Mouse (Mus musculus): ENCODE measurements around the gene Spem2. TPM values are rescaled to one million over a fixed set of nuclear protein-coding genes. Genes with fewer than 3 reads are reported as not detected.
A peak's percentile ranks its signal among the peaks of the same experiment; 100 is the strongest.

Gene Spem2
- polyA plus RNA-seq, 1 experiment from 2014 or later, result not detected

- ATAC-seq (ENCODE audit: low FRiP score), result no peak
- no peaks in the 10 kb centered on the region for H3K9me3 ChIP-seq (ENCODE audit: control insufficient read depth, low read length)
- no peak for DNase-seq (ENCODE audit: low spot score, missing footprints)
- WGBS, result 80% methylated on average over 8 of the region's 8 CpGs
- H3K4me2 ChIP-seq, result no peak overlapping the region
- H3K27me3 ChIP-seq (ENCODE audit: control insufficient read depth, insufficient read depth, low read length), result peaks cover 2% of the 10 kb centered on the region; the same call in 1 of the 2 replicates
- H3K36me3 ChIP-seq (ENCODE audit: control insufficient read depth, insufficient read depth, low read length), result peaks cover 2% of the 10 kb centered on the region; the same call in 1 of the 2 replicates
- no peak overlapping the region for H3K27ac ChIP-seq (ENCODE audit: low read depth, low read length)
- no peak overlapping the region for H3K9ac ChIP-seq (ENCODE audit: low read length)
- no peak overlapping the region for H3K4me3 ChIP-seq (ENCODE audit: low read depth, low read length)
- peaks cover 10% of the 10 kb centered on the region; the same call in 1 of the 2 replicates for H3K4me1 ChIP-seq (ENCODE audit: control insufficient read depth, insufficient read depth, low read length)
Measured at GRCm38 (mm10) chr11:69850754-69851153, 32.5 kb upstream of the Spem2 start.

GRCm38 (mm10) chr11:69849884-69850283 lies 31.6 kb upstream of the Spem2 start:
- H3K4me1 ChIP-seq (ENCODE audit: control insufficient read depth, insufficient read depth, low read length), result peaks cover 16% of the 10 kb centered on the region; the same call in 1 of the 2 replicates
- peaks cover 2% of the 10 kb centered on the region; the same call in 1 of the 2 replicates for H3K36me3 ChIP-seq (ENCODE audit: control insufficient read depth, insufficient read depth, low read length)
- H3K9ac ChIP-seq (ENCODE audit: low read length), result no peak overlapping the region
- H3K9me3 ChIP-seq (ENCODE audit: control insufficient read depth, low read length), result no peaks in the 10 kb centered on the region
- WGBS, result 92% methylated on average over 15 of the region's 15 CpGs
- H3K4me3 ChIP-seq (ENCODE audit: low read depth, low read length), result no peak overlapping the region
- DNase-seq (ENCODE audit: low spot score, missing footprints), result no peak
- H3K27me3 ChIP-seq (ENCODE audit: control insufficient read depth, insufficient read depth, low read length), result no peaks in the 10 kb centered on the region
- H3K4me2 ChIP-seq, result no peak overlapping the region
- no peak overlapping the region for H3K27ac ChIP-seq (ENCODE audit: low read depth, low read length)
- ATAC-seq (ENCODE audit: low FRiP score), result no peak

GRCm38 (mm10) chr11:69849128-69849527 lies 30.9 kb upstream of the Spem2 start:
- Histone ChIP-seq H3K9me3 (ENCODE audit: control insufficient read depth, low read length) (no peaks in the 10 kb centered on the region), H3K27ac (ENCODE audit: low read depth, low read length) (no peak overlapping the region), H3K4me2 (no peak overlapping the region), H3K4me3 (ENCODE audit: low read depth, low read length) (no peak overlapping the region), H3K27me3 (ENCODE audit: control insufficient read depth, insufficient read depth, low read length) (no peaks in the 10 kb centered on the region), H3K36me3 (ENCODE audit: control insufficient read depth, insufficient read depth, low read length) (peaks cover 2% of the 10 kb centered on the region; the same call in 1 of the 2 replicates), H3K4me1 (ENCODE audit: control insufficient read depth, insufficient read depth, low read length) (peaks cover 16% of the 10 kb centered on the region; the same call in 1 of the 2 replicates), H3K9ac (ENCODE audit: low read length) (no peak overlapping the region)
- DNase-seq (ENCODE audit: low spot score, missing footprints) (no peak), ATAC-seq (ENCODE audit: low FRiP score) (no peak)
- 92% methylated on average over 9 of the region's 9 CpGs for WGBS

GRCm38 (mm10) chr11:69848021-69848420 lies 29.8 kb upstream of the Spem2 start:
- H3K4me3 ChIP-seq (ENCODE audit: low read depth, low read length), result no peak overlapping the region
- DNase-seq (ENCODE audit: low spot score, missing footprints) (no peak), ATAC-seq (ENCODE audit: low FRiP score) (no peak)
- H3K27ac ChIP-seq (ENCODE audit: low read depth, low read length), result no peak overlapping the region
- H3K4me2 ChIP-seq, result peak overlapping the region; percentile 71
- H3K36me3 ChIP-seq (ENCODE audit: control insufficient read depth, insufficient read depth, low read length), result peaks cover 2% of the 10 kb centered on the region; the same call in 1 of the 2 replicates
- no peaks in the 10 kb centered on the region for H3K27me3 ChIP-seq (ENCODE audit: control insufficient read depth, insufficient read depth, low read length)
- peaks cover 16% of the 10 kb centered on the region; the same call in 1 of the 2 replicates for H3K4me1 ChIP-seq (ENCODE audit: control insufficient read depth, insufficient read depth, low read length)
- 95% methylated on average over 6 of the region's 6 CpGs for WGBS
- no peaks in the 10 kb centered on the region for H3K9me3 ChIP-seq (ENCODE audit: control insufficient read depth, low read length)
- H3K9ac ChIP-seq (ENCODE audit: low read length), result no peak overlapping the region

- H3K27ac ChIP-seq (ENCODE audit: low read depth, low read length), result peak overlapping the region; percentile 94
- peaks cover 16% of the 10 kb centered on the region; the same call in 1 of the 2 replicates for H3K4me1 ChIP-seq (ENCODE audit: control insufficient read depth, insufficient read depth, low read length)
- peak overlapping the region; percentile 71 for H3K4me2 ChIP-seq
- WGBS, result 14% methylated on average over 37 of the region's 37 CpGs
- H3K36me3 ChIP-seq (ENCODE audit: control insufficient read depth, insufficient read depth, low read length), result peaks cover 2% of the 10 kb centered on the region; the same call in 1 of the 2 replicates
- H3K4me3 ChIP-seq (ENCODE audit: low read depth, low read length), result peak overlapping the region; percentile 57
- H3K9me3 ChIP-seq (ENCODE audit: control insufficient read depth, low read length), result no peaks in the 10 kb centered on the region
- H3K27me3 ChIP-seq (ENCODE audit: control insufficient read depth, insufficient read depth, low read length), result no peaks in the 10 kb centered on the region
- peak overlapping the region; percentile 78 for H3K9ac ChIP-seq (ENCODE audit: low read length)
- DNase-seq (ENCODE audit: low spot score, missing footprints), result peak; percentile 89
- ATAC-seq (ENCODE audit: low FRiP score), result peak; percentile 64
Measured at GRCm38 (mm10) chr11:69846738-69847688, 28.7 kb upstream of the Spem2 start.

- peaks cover 16% of the 10 kb centered on the region; the same call in 1 of the 2 replicates for H3K4me1 ChIP-seq (ENCODE audit: control insufficient read depth, insufficient read depth, low read length)
- H3K4me2 ChIP-seq, result peak within 1 kb of the TSS; percentile 71
- peak within 1 kb of the TSS; percentile 57 for H3K4me3 ChIP-seq (ENCODE audit: low read depth, low read length)
- DNase-seq (ENCODE audit: low spot score, missing footprints) (peak; percentile 99), ATAC-seq (ENCODE audit: low FRiP score) (peak; percentile 95)
- peak within 1 kb of the TSS; percentile 94 for H3K27ac ChIP-seq (ENCODE audit: low read depth, low read length)
- peak within 1 kb of the TSS; percentile 78 for H3K9ac ChIP-seq (ENCODE audit: low read length)
- H3K9me3 ChIP-seq (ENCODE audit: control insufficient read depth, low read length), result no peaks in the 10 kb centered on the region
- 0% methylated on average over 37 of the region's 38 CpGs for WGBS
- H3K36me3 ChIP-seq (ENCODE audit: control insufficient read depth, insufficient read depth, low read length), result peaks cover 2% of the 10 kb centered on the region; the same call in 1 of the 2 replicates
- H3K27me3 ChIP-seq (ENCODE audit: control insufficient read depth, insufficient read depth, low read length), result no peaks in the 10 kb centered on the region
Measured at GRCm38 (mm10) chr11:69846198-69846680, 28.0 kb upstream of the Spem2 start, which contains the start of gene Plscr3. Gene Plscr3 (plus strand): TSS chr11:69846376.

DNA sequence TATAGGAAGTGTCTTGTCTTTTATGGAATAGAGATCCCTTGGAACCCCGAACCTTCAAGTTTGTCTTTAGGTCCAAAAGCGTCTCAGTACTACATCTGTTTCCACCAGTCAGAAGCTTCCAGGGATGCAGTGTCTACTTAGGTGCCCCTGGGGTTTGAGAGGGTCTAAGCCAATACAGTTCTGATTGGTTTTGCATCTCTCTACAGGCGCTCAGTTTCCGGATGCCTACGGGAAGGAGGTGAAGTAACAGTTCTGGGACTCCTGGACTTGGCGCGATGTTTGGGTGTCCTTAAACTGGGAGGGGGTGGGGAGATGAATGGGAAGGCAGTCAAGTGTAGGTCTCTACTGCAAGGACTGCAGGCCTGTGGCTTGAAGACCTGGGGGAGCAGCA lies 20.4 kb upstream of the Spem2 start:
- H3K4me3 ChIP-seq (ENCODE audit: low read depth, low read length), result peak overlapping the region; percentile 62
- ATAC-seq (ENCODE audit: low FRiP score) (no peak), DNase-seq (ENCODE audit: low spot score, missing footprints) (no peak)
- H3K4me1 ChIP-seq (ENCODE audit: control insufficient read depth, insufficient read depth, low read length), result peaks cover 33% of the 10 kb centered on the region
- H3K27me3 ChIP-seq (ENCODE audit: control insufficient read depth, insufficient read depth, low read length), result peaks cover 4% of the 10 kb centered on the region; the same call in 1 of the 2 replicates
- H3K9ac ChIP-seq (ENCODE audit: low read length), result peak overlapping the region; percentile 56
- no peaks in the 10 kb centered on the region; the same call in 1 of the 2 replicates for H3K36me3 ChIP-seq (ENCODE audit: control insufficient read depth, insufficient read depth, low read length)
- H3K27ac ChIP-seq (ENCODE audit: low read depth, low read length), result peak overlapping the region; percentile 31; the same call in 1 of the 2 replicates
- peak overlapping the region; percentile 87 for H3K4me2 ChIP-seq
- WGBS, result 2% methylated on average over 7 of the region's 7 CpGs
- H3K9me3 ChIP-seq (ENCODE audit: control insufficient read depth, low read length), result no peaks in the 10 kb centered on the region

- peak within 1 kb of the TSS; percentile 90 for H3K9ac ChIP-seq (ENCODE audit: low read length)
- peak; percentile 87 for ATAC-seq (ENCODE audit: low FRiP score)
- under 1% methylated on average over 34 of the region's 34 CpGs for WGBS
- H3K27me3 ChIP-seq (ENCODE audit: control insufficient read depth, insufficient read depth, low read length), result peaks cover 8% of the 10 kb centered on the region; the same call in 1 of the 2 replicates
- H3K9me3 ChIP-seq (ENCODE audit: control insufficient read depth, low read length), result no peaks in the 10 kb centered on the region
- peaks cover 2% of the 10 kb centered on the region; the same call in 1 of the 2 replicates for H3K36me3 ChIP-seq (ENCODE audit: control insufficient read depth, insufficient read depth, low read length)
- H3K4me3 ChIP-seq (ENCODE audit: low read depth, low read length), result peak within 1 kb of the TSS; percentile 62
- DNase-seq (ENCODE audit: low spot score, missing footprints), result peak; percentile 100
- peak within 1 kb of the TSS; percentile 87 for H3K4me2 ChIP-seq
- peaks cover 38% of the 10 kb centered on the region for H3K4me1 ChIP-seq (ENCODE audit: control insufficient read depth, insufficient read depth, low read length)
- peak within 1 kb of the TSS; percentile 73 for H3K27ac ChIP-seq (ENCODE audit: low read depth, low read length)
Measured at GRCm38 (mm10) chr11:69837952-69838713, 19.9 kb upstream of the Spem2 start, which contains the start of gene Tmem256. Gene Tmem256 (plus strand): TSS chr11:69838514.
